ENCODE assay signal across 24 mouse cellular contexts in the genomic region with DNA sequence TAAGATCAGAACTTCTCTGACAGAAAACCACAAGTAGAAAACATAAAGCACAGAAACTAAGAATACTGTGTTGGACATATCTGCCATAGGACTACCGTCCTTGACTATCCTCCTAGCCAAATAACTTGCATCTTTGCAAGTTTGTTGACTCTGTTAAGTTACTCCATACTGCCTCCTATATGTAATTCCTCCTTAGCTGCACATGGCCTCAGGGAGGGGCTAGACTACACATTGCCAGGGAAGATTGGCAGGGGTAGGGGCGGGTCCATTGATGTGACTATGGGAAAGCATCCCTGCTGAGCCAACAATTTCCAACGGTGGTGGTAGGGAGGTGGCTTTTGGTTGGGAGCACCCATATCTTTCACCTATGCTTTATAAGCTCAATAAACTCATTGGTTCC. TPM values are rescaled to one million over a fixed set of nuclear protein-coding genes. Genes with fewer than 3 reads are reported as not detected.
DNase-seq lines count a peak whose midpoint lies in the region; ATAC-seq and TF ChIP-seq lines count a peak whose summit lies in the region.
"Had no signal": no experiment of that assay in that cellular context is flagged by ENCODE, and none has a peak within 500 bp of the region (broad histone marks: within the 10 kb centered on the region; RNA-seq: fewer than 3 reads in every experiment).

No protein-coding gene starts in this region.

- DNase-seq in kidney, postnatal 0 days (ENCODE audit: low spot score): peak; percentile 18
- DNase-seq in kidney, postnatal 14 days: no peak
- DNase-seq in midbrain, postnatal 0 days (ENCODE audit: low spot score): peak; percentile 37
- DNase-seq in R1 (ENCODE audit: low read depth, low spot score): peak; percentile 73
- DNase-seq in stomach, postnatal 0 days (ENCODE audit: low spot score): no peak
- DNase-seq in cerebellum, postnatal 36 days: no peak
- DNase-seq in kidney, postnatal 36 days: no peak
- DNase-seq: gastrocnemius, adult 2 months; heart, adult 2 months; layer of hippocampus, adult 9-11 months; right cerebral cortex, postnatal 14 days had no signal

- no peak for ATAC-seq in kidney, postnatal 0 days (replicated peaks; ENCODE audit: low FRiP score, low read depth)
- ATAC-seq in midbrain, postnatal 0 days (ENCODE audit: low FRiP score): no peak
- no peak for ATAC-seq in midbrain, embryonic 15.5 days (replicated peaks)
- ATAC-seq in stomach, postnatal 0 days (ENCODE audit: low FRiP score, low TSS enrichment): no peak
- ATAC-seq: forebrain, embryonic 16.5 days had no signal

- peaks cover 12% of the 10 kb centered on the region; the same call in 1 of the 2 replicates for H3K4me1 ChIP-seq in kidney, postnatal 0 days (replicated peaks; ENCODE audit: insufficient read depth, low read length)
- H3K4me1 ChIP-seq in midbrain, postnatal 0 days (ENCODE audit: insufficient read depth, low read length): peaks cover 7% of the 10 kb centered on the region; the same call in 1 of the 2 replicates
- H3K4me1 ChIP-seq in midbrain, embryonic 15.5 days: peaks cover 21% of the 10 kb centered on the region
- H3K4me1 ChIP-seq in stomach, postnatal 0 days (replicated peaks; ENCODE audit: control insufficient read depth, insufficient read depth): no peaks in the 10 kb centered on the region

- H3K27ac ChIP-seq in kidney, postnatal 0 days: no peak overlapping the region
- no peak overlapping the region for H3K27ac ChIP-seq in midbrain, postnatal 0 days (ENCODE audit: low read depth, low read length)
- no peak overlapping the region for H3K27ac ChIP-seq in midbrain, embryonic 15.5 days
- no peak overlapping the region for H3K27ac ChIP-seq in stomach, postnatal 0 days (replicated peaks)
- H3K27ac ChIP-seq: gastrocnemius, adult 2 months; heart, adult 2 months; heart, embryonic 15.5 days; hindbrain, embryonic 10.5 days; limb, embryonic 13.5 days; lung, embryonic 15.5 days; stomach, embryonic 15.5 days had no signal

- H3K9me3 ChIP-seq in kidney, postnatal 0 days (replicated peaks; ENCODE audit: low read length): no peaks in the 10 kb centered on the region
- H3K9me3 ChIP-seq in midbrain, postnatal 0 days (ENCODE audit: low read length): no peaks in the 10 kb centered on the region
- no peaks in the 10 kb centered on the region for H3K9me3 ChIP-seq in midbrain, embryonic 15.5 days
- no peaks in the 10 kb centered on the region for H3K9me3 ChIP-seq in stomach, postnatal 0 days (ENCODE audit: control insufficient read depth, low read length)
- H3K9me3 ChIP-seq: heart, embryonic 15.5 days; hindbrain, embryonic 10.5 days; lung, embryonic 15.5 days; stomach, embryonic 15.5 days had no signal

- no peak overlapping the region for H3K4me3 ChIP-seq in kidney, postnatal 0 days (replicated peaks; ENCODE audit: low read depth, low read length)
- H3K4me3 ChIP-seq in midbrain, postnatal 0 days (ENCODE audit: low read depth, low read length): no peak overlapping the region
- H3K4me3 ChIP-seq in midbrain, embryonic 15.5 days: no peak overlapping the region
- no peak overlapping the region for H3K4me3 ChIP-seq in stomach, postnatal 0 days (ENCODE audit: low read depth, low read length)
- H3K4me3 ChIP-seq: erythroblast, embryonic 14.5 days; gastrocnemius, adult 2 months; heart, adult 2 months; heart, embryonic 15.5 days; hindbrain, embryonic 10.5 days; limb, embryonic 13.5 days; lung, embryonic 15.5 days; stomach, embryonic 15.5 days had no signal

- TF ChIP-seq CTCF in kidney, postnatal 0 days (IDR thresholded peaks at IDR 0.05; ENCODE audit: low read depth): peak; percentile 31; the same call in 1 of the 2 replicates
- peak; percentile 50 for TF ChIP-seq CTCF in midbrain, postnatal 0 days (IDR thresholded peaks at IDR 0.05)
- TF ChIP-seq CTCF in stomach, postnatal 0 days (IDR thresholded peaks at IDR 0.05; ENCODE audit: low read depth): peak; percentile 36; the same call in 1 of the 2 replicates

- H3K36me3 ChIP-seq in kidney, postnatal 0 days (ENCODE audit: insufficient read depth, low read length): no peaks in the 10 kb centered on the region
- no peaks in the 10 kb centered on the region for H3K36me3 ChIP-seq in midbrain, postnatal 0 days (ENCODE audit: insufficient read depth, low read length)
- H3K36me3 ChIP-seq in midbrain, embryonic 15.5 days (replicated peaks): no peaks in the 10 kb centered on the region
- no peaks in the 10 kb centered on the region for H3K36me3 ChIP-seq in stomach, postnatal 0 days (ENCODE audit: control insufficient read depth, insufficient read depth, low read length)
- H3K36me3 ChIP-seq: heart, embryonic 15.5 days; hindbrain, embryonic 10.5 days; limb, embryonic 13.5 days; lung, embryonic 15.5 days; stomach, embryonic 15.5 days had no signal

- H3K9ac ChIP-seq in kidney, postnatal 0 days (ENCODE audit: low read depth, low read length): no peak overlapping the region
- H3K9ac ChIP-seq in midbrain, postnatal 0 days (replicated peaks; ENCODE audit: low read length, poor library complexity, severe bottlenecking): no peak overlapping the region
- H3K9ac ChIP-seq in midbrain, embryonic 15.5 days: no peak overlapping the region
- no peak overlapping the region for H3K9ac ChIP-seq in stomach, postnatal 0 days (ENCODE audit: low read length)
- H3K9ac ChIP-seq: heart, embryonic 15.5 days; limb, embryonic 13.5 days; lung, embryonic 15.5 days; stomach, embryonic 15.5 days had no signal

- TF ChIP-seq EP300 in stomach, postnatal 0 days (optimal IDR thresholded peaks at IDR 0.05): no peak

- 29% methylated on average over 3 of the region's 3 CpGs for WGBS in kidney, postnatal 0 days
- 32% methylated on average over 3 of the region's 3 CpGs for WGBS in midbrain, postnatal 0 days
- WGBS in midbrain, embryonic 15.5 days: 28% methylated on average over 3 of the region's 3 CpGs
- 33% methylated on average over 3 of the region's 3 CpGs for WGBS in stomach, postnatal 0 days

- peaks cover 41% of the 10 kb centered on the region for H3K27me3 ChIP-seq in kidney, postnatal 0 days (ENCODE audit: insufficient read depth, low read length)
- peaks cover 10% of the 10 kb centered on the region; the same call in 1 of the 2 replicates for H3K27me3 ChIP-seq in midbrain, postnatal 0 days (ENCODE audit: insufficient read depth, low read length)
- H3K27me3 ChIP-seq in midbrain, embryonic 15.5 days (replicated peaks): peaks cover 34% of the 10 kb centered on the region
- peaks cover 14% of the 10 kb centered on the region for H3K27me3 ChIP-seq in stomach, postnatal 0 days (ENCODE audit: control insufficient read depth, insufficient read depth, low read length)

- H3K4me2 ChIP-seq in kidney, postnatal 0 days (ENCODE audit: low read length): no peak overlapping the region
- H3K4me2 ChIP-seq in midbrain, postnatal 0 days (ENCODE audit: low read depth, low read length, poor library complexity, severe bottlenecking): no peak overlapping the region
- no peak overlapping the region for H3K4me2 ChIP-seq in midbrain, embryonic 15.5 days
- no peak overlapping the region for H3K4me2 ChIP-seq in stomach, postnatal 0 days (replicated peaks; ENCODE audit: low read depth)
- H3K4me2 ChIP-seq: heart, embryonic 15.5 days; limb, embryonic 13.5 days; lung, embryonic 15.5 days; stomach, embryonic 15.5 days had no signal

RNA-seq across cellular contexts. Expression of a gene that starts 5.4 kb away (rescaled TPM):
- 0.09 and 0.11 TPM in 2 replicates for polyA plus RNA-seq in kidney, postnatal 0 days (2015; fragmentation: Nextera tagmentation; extraction: Ambion mirVana)
- total RNA-seq in midbrain, postnatal 0 days (2014; rRNA removed): 96.8 and 116 TPM in 2 replicates
- polyA plus RNA-seq in midbrain, postnatal 0 days (2015; fragmentation: Nextera tagmentation; extraction: Ambion mirVana): 4.6 and 5.7 TPM in 2 replicates
- 2.5 and 3.2 TPM in 2 replicates for polyA plus RNA-seq in midbrain, embryonic 15.5 days (2015; fragmentation: Nextera tagmentation; extraction: Ambion mirVana)
- polyA plus RNA-seq in stomach, postnatal 0 days (2015; fragmentation: Nextera tagmentation; extraction: Ambion mirVana): 0.08 and 0.13 TPM in 2 replicates
- polyA plus RNA-seq: embryonic facial prominence, embryonic 11.5 days; heart, embryonic 15.5 days; hindbrain, embryonic 10.5 days; intestine, embryonic 14.5 days; lung, embryonic 15.5 days; thymus, postnatal 0 days had no signal

RNA-seq across cellular contexts. Expression of a gene that starts 25.9 kb away (rescaled TPM):
- polyA plus RNA-seq in kidney, postnatal 0 days (2015; fragmentation: Nextera tagmentation; extraction: Ambion mirVana): 0.22 TPM in 2 replicates
- total RNA-seq in midbrain, postnatal 0 days (2014; rRNA removed): not detected in 2 replicates
- polyA plus RNA-seq in midbrain, postnatal 0 days (2015; fragmentation: Nextera tagmentation; extraction: Ambion mirVana): 0.12 TPM in 1 of 2 replicates, not detected in the other
- polyA plus RNA-seq in midbrain, embryonic 15.5 days (2015; fragmentation: Nextera tagmentation; extraction: Ambion mirVana): 0.23 and 0.28 TPM in 2 replicates
- polyA plus RNA-seq in stomach, postnatal 0 days (2015; fragmentation: Nextera tagmentation; extraction: Ambion mirVana): 0.07 and 0.12 TPM in 2 replicates
- total RNA-seq: gastrocnemius, adult 2 months; heart, adult 2 months; left cerebral cortex, postnatal 10 days had no signal
- polyA plus RNA-seq: embryonic facial prominence, embryonic 11.5 days; erythroblast, embryonic 14.5 days; forebrain, embryonic 16.5 days; heart, adult 2 months; spleen, adult 2 months had no signal

RNA-seq across cellular contexts. Expression of a gene that starts 49.9 kb away (rescaled TPM):
- polyA plus RNA-seq in kidney, postnatal 0 days (2015; fragmentation: Nextera tagmentation; extraction: Ambion mirVana): 4.3 and 5.9 TPM in 2 replicates
- 6.5 and 6.8 TPM in 2 replicates for total RNA-seq in midbrain, postnatal 0 days (2014; rRNA removed)
- 2.2 and 2.4 TPM in 2 replicates for polyA plus RNA-seq in midbrain, postnatal 0 days (2015; fragmentation: Nextera tagmentation; extraction: Ambion mirVana)
- 5.6 and 6.3 TPM in 2 replicates for polyA plus RNA-seq in midbrain, embryonic 15.5 days (2015; fragmentation: Nextera tagmentation; extraction: Ambion mirVana)
- 3.7 and 4.2 TPM in 2 replicates for polyA plus RNA-seq in stomach, postnatal 0 days (2015; fragmentation: Nextera tagmentation; extraction: Ambion mirVana)

Comparison
In these comparisons a context has a peak if more than half of its experiments do, and no peak if none do; other contexts are left out.
1. DNase-seq: peak in kidney, postnatal 0 days (single experiment), midbrain, postnatal 0 days (single experiment) and R1 (single experiment); none in kidney, postnatal 14 days (single experiment), stomach, postnatal 0 days (single experiment), cerebellum, postnatal 36 days (0 of 2) and kidney, postnatal 36 days (0 of 2).
2. Peak in every context shown above with its lines, with median percentiles within 50 percentile points of each other: CTCF ChIP-seq.